Mouse (Mus musculus): ENCODE results near the gene Ttc9c.

The Ttc9c gene

GRCm38 (mm10) chr19:8829660-8830059 lies 10.5 kb upstream of the Ttc9c start, which contains the start of gene AC129217.1:
Gene AC129217.1, plus strand, starts transcription at chr19:8829773.
- no peak for DNase-seq

GRCm38 (mm10) chr19:8822696-8823095 lies 3.6 kb upstream of the Ttc9c start:
- DNase-seq: no peak

GRCm38 (mm10) chr19:8821146-8821545 lies 2.0 kb upstream of the Ttc9c start:
- no peak for DNase-seq

- no peak for DNase-seq
Observed at GRCm38 (mm10) chr19:8820424-8820956, 1.4 kb upstream of the Ttc9c start.

GRCm38 (mm10) chr19:8819596-8820423 lies 677 bp upstream of the Ttc9c start, which contains the start of gene Hnrnpul2:
Gene Hnrnpul2, plus strand, starts transcription at chr19:8820010.
- DNase-seq: peak; percentile 98

GRCm38 (mm10) chr19:8818301-8818798 lies 783 bp downstream of the Ttc9c start:
- no peak for DNase-seq

GRCm38 (mm10) chr19:8817001-8817400 lies 2.1 kb downstream of the Ttc9c start:
- no peak for DNase-seq

- no peak for DNase-seq
Observed at GRCm38 (mm10) chr19:8815812-8816211, 3.3 kb downstream of the Ttc9c start.

GRCm38 (mm10) chr19:8806810-8807209 lies 12.3 kb downstream of the Ttc9c start:
- DNase-seq: no peak

GRCm38 (mm10) chr19:8803879-8804660 lies 15.1 kb downstream of the Ttc9c start:
- DNase-seq: no peak

GRCm38 (mm10) chr19:8803204-8803780 lies 15.8 kb downstream of the Ttc9c start:
- DNase-seq: no peak

GRCm38 (mm10) chr19:8802130-8802821 lies 16.9 kb downstream of the Ttc9c start, which contains the start of gene Zbtb3:
Gene Zbtb3, plus strand, starts transcription at chr19:8802555.
- peak; percentile 91 for DNase-seq

GRCm38 (mm10) chr19:8798947-8799315 lies 20.2 kb downstream of the Ttc9c start:
- DNase-seq: no peak

- peak; percentile 91 for DNase-seq
Observed at GRCm38 (mm10) chr19:8798264-8798946, 20.7 kb downstream of the Ttc9c start, which contains the start of gene Polr2g. Gene Polr2g, minus strand, starts transcription at chr19:8798577.

- no peak for DNase-seq
Observed at GRCm38 (mm10) chr19:8790171-8790570, 29.0 kb downstream of the Ttc9c start.

GRCm38 (mm10) chr19:8789171-8789570 lies 30.0 kb downstream of the Ttc9c start:
- DNase-seq: no peak

GRCm38 (mm10) chr19:8788521-8788920 lies 30.6 kb downstream of the Ttc9c start:
- no peak for DNase-seq

GRCm38 (mm10) chr19:8786008-8786781 lies 32.9 kb downstream of the Ttc9c start, which contains the start of gene Taf6l:
Gene Taf6l, minus strand, starts transcription at chr19:8786417.
- DNase-seq: peak; percentile 91

GRCm38 (mm10) chr19:8774951-8775421 lies 44.1 kb downstream of the Ttc9c start:
- peak; percentile 10 for DNase-seq

- peak; percentile 98 for DNase-seq
Observed at GRCm38 (mm10) chr19:8774086-8774835, 44.9 kb downstream of the Ttc9c start, which contains the start of gene Tmem179b. Gene Tmem179b, minus strand, starts transcription at chr19:8774467.

Measured in lung, postnatal 14 days (tissue).